Mouse (Mus musculus): ENCODE measurements around the gene Cfh. TPM values are rescaled to one million over a fixed set of nuclear protein-coding genes. Genes with fewer than 3 reads are reported as not detected.
"Not testable (repeated sequence)": the region's sequence is repeated elsewhere in the genome, so short reads cannot be mapped to it uniquely, and the experiment has no call there.

The Cfh gene
- 3.9 and 4.4 TPM in 2 replicates for total RNA-seq (2017)

GRCm38 (mm10) chr1:140183664-140184063 lies at the start of gene Cfh:
TSS of gene Cfh (minus strand) at chr1:140183764.
- not testable (repeated sequence) for ATAC-seq (ENCODE audit: extremely low read depth, insufficient number of reproducible peaks, low FRiP score, poor library complexity, severe bottlenecking)

GRCm38 (mm10) chr1:140226673-140227072 lies 43.1 kb upstream of the Cfh start:
- ATAC-seq (ENCODE audit: extremely low read depth, insufficient number of reproducible peaks, low FRiP score, poor library complexity, severe bottlenecking), result no peak

GRCm38 (mm10) chr1:140225221-140225620 lies 41.7 kb upstream of the Cfh start:
- ATAC-seq (ENCODE audit: extremely low read depth, insufficient number of reproducible peaks, low FRiP score, poor library complexity, severe bottlenecking), result no peak

- no peak for ATAC-seq (ENCODE audit: extremely low read depth, insufficient number of reproducible peaks, low FRiP score, poor library complexity, severe bottlenecking)
Observed at GRCm38 (mm10) chr1:140205329-140205728, 21.8 kb upstream of the Cfh start.

GRCm38 (mm10) chr1:140188500-140188899 lies 4.9 kb upstream of the Cfh start:
- not testable (repeated sequence) for ATAC-seq (ENCODE audit: extremely low read depth, insufficient number of reproducible peaks, low FRiP score, poor library complexity, severe bottlenecking)

DNA sequence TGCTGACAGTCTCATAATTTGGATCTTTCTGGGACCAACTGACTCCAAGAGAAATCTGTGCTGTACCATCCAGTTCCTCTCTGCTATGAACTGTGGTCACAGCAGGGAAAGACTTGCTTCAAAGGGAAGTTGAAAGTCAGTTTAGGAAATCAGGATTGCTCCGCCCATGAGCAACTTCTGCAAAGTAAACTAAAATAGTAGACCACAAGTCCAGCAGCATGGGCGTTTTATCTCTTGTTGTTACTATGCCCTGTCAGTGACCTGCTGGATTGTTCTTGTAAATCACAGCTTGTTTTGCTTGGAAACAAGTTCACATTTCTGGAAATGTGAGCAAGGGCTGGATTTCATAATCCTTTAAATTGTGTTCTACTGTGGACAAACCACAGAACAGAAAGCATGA lies 356 bp downstream of the Cfh start:
- ATAC-seq (ENCODE audit: extremely low read depth, insufficient number of reproducible peaks, low FRiP score, poor library complexity, severe bottlenecking), result no peak

DNA sequence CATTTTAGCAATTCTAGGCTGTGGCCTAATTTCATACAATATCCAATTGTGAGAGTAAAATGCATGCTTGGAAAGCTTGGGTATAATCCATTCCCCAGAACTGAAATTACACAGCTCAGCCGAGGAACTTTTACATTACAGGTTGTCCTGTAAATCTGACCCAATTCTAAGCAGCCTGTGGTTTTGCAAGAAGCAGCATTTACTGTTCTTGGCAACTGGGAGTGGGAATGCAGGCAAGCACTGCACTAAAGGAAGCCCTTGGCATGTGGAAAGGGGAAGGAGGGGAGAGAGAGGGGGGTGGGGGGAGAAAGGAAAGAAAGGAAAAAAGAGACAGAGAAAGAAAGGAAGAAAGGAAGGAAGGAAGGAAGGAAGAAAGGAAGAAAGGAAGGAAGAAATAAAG lies 3.4 kb downstream of the Cfh start:
- no peak for ATAC-seq (ENCODE audit: extremely low read depth, insufficient number of reproducible peaks, low FRiP score, poor library complexity, severe bottlenecking)

DNA sequence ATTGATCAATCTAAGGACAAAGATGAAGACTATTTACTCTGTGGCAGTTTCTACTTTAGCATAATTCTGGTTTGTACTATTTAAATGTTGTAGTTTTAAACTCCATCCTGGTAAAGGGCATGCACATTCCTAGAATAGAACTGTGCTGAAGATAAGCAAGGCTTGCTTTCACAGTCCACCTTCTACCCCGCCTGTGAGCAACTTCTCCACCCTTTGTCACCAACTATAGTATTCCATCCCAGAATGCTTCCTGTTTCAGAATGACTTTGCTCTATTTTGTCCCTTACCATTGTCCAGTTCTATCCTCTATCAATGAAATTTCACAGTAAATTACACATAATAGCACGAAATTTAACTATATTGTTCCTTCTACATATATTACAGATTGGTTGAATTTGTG lies 8.1 kb downstream of the Cfh start:
- no peak for ATAC-seq (ENCODE audit: extremely low read depth, insufficient number of reproducible peaks, low FRiP score, poor library complexity, severe bottlenecking)

DNA sequence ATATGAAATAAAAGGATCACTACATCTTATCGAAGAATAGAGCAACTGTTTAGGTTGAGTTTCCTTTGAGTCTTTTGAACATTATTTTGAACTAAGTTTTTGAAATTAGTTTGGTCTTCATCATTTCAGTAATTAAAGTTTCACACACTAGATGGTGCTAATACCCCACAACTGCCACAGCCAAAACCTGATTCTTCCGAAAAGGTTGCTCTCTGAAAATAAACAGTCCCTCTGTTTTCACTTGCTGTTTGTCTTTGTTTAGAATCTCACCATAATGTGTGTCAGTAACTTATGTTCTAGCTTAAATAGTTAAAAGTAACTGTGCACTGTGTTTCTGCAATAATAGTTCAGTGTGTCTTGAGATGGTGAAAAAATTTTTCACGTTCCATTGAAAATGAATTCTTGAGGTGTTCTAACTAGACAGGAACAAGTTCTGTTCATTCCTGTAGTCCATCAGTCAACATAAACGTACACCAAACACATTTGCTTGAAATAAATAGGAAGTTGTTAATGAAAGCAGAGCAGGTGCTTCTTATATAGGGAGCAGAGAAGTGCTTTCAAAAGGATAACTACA lies 11.9 kb downstream of the Cfh start:
- ATAC-seq (ENCODE audit: extremely low read depth, insufficient number of reproducible peaks, low FRiP score, poor library complexity, severe bottlenecking), result no peak

DNA sequence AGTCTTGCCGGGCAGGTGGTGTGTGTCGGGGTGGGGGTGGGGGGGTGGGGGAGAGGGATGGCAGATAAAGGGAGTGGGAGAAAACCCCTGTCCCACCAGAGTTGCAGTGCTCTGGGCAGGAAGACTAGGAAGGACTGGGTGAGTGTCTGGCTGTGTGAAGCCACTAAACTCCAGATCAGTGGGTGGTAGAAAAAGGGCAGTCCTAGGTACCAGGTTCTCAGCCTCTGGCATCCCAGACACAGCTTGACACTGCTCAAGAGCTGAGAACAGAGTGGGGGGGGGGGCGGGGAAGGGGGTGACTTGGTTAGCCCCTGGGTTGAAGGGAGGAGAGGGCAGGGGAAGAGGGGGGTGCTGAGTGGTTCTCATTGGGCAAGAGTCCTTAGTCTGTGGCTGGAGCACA lies 24.6 kb downstream of the Cfh start:
- ATAC-seq (ENCODE audit: extremely low read depth, insufficient number of reproducible peaks, low FRiP score, poor library complexity, severe bottlenecking), result no peak

GRCm38 (mm10) chr1:140069471-140069870 lies 114.1 kb downstream of the Cfh start:
- ATAC-seq (ENCODE audit: extremely low read depth, insufficient number of reproducible peaks, low FRiP score, poor library complexity, severe bottlenecking), result no peak

Other genes with a start within 250 kb of the Cfh start
- not detected in 2 replicates for gene Kcnt2, start 62.4 kb upstream of the Cfh start, total RNA-seq (2017)